Mouse (Mus musculus) limb, embryonic 10.5 days (tissue): ENCODE data around the gene Dusp13. TPM values are rescaled to one million over a fixed set of nuclear protein-coding genes. Genes with fewer than 3 reads are reported as not detected.

Experiments used
- DNase-seq: peaks from one replicate; pipeline ENCODE4 v3.0.0-alpha.2; 2017; ENCODE audit warnings: low spot score
- H3K27ac ChIP-seq: fragments of 300-500 bp; sonication (generic); 2 replicates; pipeline ENCODE4 v1.5.1; 2016; ENCODE audit warnings: mild to moderate bottlenecking
- H3K27me3 ChIP-seq: fragments of 300-500 bp; sonication (generic); 2 replicates; pipeline ENCODE4 v1.6.1; 2016; ENCODE audit warnings: low read depth, mild to moderate bottlenecking; ENCODE audit not compliant: poor library complexity, severe bottlenecking
- H3K36me3 ChIP-seq: fragments of 300-500 bp; sonication (generic); 2 replicates; pipeline ENCODE4 v1.6.1; 2016; ENCODE audit warnings: mild to moderate bottlenecking, moderate library complexity
- H3K4me1 ChIP-seq: fragments of 300-500 bp; sonication (generic); 2 replicates; pipeline ENCODE4 v1.6.1; 2016
- H3K4me3 ChIP-seq: fragments of 300-500 bp; sonication (generic); 2 replicates; pipeline ENCODE4 v1.5.1; 2016; ENCODE audit warnings: mild to moderate bottlenecking, moderate library complexity
- H3K9me3 ChIP-seq: fragments of 300-500 bp; sonication (generic); replicated peaks from 2 replicates; pipeline ENCODE4 v1.6.1; 2016; ENCODE audit warnings: mild to moderate bottlenecking
- WGBS: fragments of 180-500 bp; shearing (Covaris S2); methylation state at CpG from one replicate; pipeline ENCODE4 v1.1.7; 2016; 5-methylcytosine and 5-hydroxymethylcytosine counted together
- polyA plus RNA-seq: library from polyadenylated mRNA; unstranded; fragments of >200 nt; fragmentation: Nextera tagmentation; extraction: Ambion mirVana; gene quantifications from 2 replicates; pipeline ENCODE4 v1.2.1, GENCODE M21; 2016

Dusp13 gene
- polyA plus RNA-seq, 1 experiment from 2014 or later, result not detected

DNA sequence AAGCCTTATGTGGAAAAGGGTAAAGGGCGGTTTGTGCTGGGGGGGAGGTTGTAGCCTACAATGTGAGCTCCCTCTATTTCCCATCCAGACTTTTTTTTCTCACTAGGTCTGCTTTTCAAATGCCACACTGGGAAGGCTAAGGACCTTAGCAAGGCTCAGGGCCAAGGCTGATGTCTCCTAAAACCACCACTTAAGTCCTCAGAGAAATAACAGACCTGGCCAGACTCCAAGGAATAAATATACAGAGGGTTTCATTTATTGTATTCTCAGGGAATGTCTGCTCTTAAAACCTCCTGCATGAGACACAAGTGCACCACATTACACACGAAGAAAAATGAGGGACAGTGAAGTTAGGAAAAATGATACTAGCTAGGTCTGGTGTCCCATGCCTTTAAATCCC, 39.8 kb downstream of the Dusp13 start:
- DNase-seq, result no peak
- 0 out of 2 replicates have a peak overlapping the region, but pooled peaks have one; percentile 17 for H3K27ac ChIP-seq
- H3K27me3 ChIP-seq, result no peaks in the 10 kb centered on the region
- H3K9me3 ChIP-seq, result no peaks in the 10 kb centered on the region
- H3K4me1 ChIP-seq, result peaks cover 32% of the 10 kb centered on the region
- H3K36me3 ChIP-seq, result no peaks in the 10 kb centered on the region
- H3K4me3 ChIP-seq, result no peak overlapping the region
- 84% methylated on average over 2 of the region's 2 CpGs for WGBS

DNA sequence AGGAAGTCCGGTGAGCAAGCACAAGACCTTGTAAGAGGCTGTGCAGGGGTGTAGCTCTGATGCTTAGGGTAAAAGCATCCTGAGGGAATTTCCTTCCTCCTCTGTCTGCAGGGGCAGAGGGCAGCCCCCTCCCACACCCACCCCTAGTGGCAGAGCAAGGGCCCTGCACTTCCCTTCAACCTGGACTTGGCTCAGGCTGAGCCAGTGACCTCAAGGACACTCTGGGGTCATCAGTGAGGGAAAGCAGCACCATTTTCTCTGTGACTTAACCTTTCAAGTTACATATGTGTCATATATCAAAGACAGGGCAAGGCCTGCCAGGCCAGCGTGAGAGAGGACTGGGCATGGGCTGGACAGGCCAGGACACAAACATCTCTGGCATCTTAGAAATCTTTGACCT, 41.4 kb downstream of the Dusp13 start:
- H3K9me3 ChIP-seq, result no peaks in the 10 kb centered on the region
- no peak overlapping the region for H3K4me3 ChIP-seq
- 41% methylated on average over 2 of the region's 2 CpGs for WGBS
- peak overlapping the region; percentile 43; the same call in 1 of the 2 replicates for H3K27ac ChIP-seq
- no peak for DNase-seq
- no peaks in the 10 kb centered on the region for H3K27me3 ChIP-seq
- H3K4me1 ChIP-seq, result peaks cover 25% of the 10 kb centered on the region
- H3K36me3 ChIP-seq, result no peaks in the 10 kb centered on the region

GRCm38 (mm10) chr14:21706759-21707571, 44.0 kb downstream of the Dusp13 start:
- Histone ChIP-seq H3K4me3 (no peak overlapping the region), H3K27me3 (no peaks in the 10 kb centered on the region), H3K4me1 (peaks cover 25% of the 10 kb centered on the region), H3K36me3 (no peaks in the 10 kb centered on the region), H3K9me3 (no peaks in the 10 kb centered on the region), H3K27ac (peak overlapping the region; percentile 81)
- DNase-seq, result no peak
- WGBS, result 63% methylated on average over 12 of the region's 12 CpGs

GRCm38 (mm10) chr14:21705462-21705861, 45.5 kb downstream of the Dusp13 start:
- WGBS, result 92% methylated on average over 2 of the region's 2 CpGs
- DNase-seq, result no peak
- no peaks in the 10 kb centered on the region for H3K9me3 ChIP-seq

DNA sequence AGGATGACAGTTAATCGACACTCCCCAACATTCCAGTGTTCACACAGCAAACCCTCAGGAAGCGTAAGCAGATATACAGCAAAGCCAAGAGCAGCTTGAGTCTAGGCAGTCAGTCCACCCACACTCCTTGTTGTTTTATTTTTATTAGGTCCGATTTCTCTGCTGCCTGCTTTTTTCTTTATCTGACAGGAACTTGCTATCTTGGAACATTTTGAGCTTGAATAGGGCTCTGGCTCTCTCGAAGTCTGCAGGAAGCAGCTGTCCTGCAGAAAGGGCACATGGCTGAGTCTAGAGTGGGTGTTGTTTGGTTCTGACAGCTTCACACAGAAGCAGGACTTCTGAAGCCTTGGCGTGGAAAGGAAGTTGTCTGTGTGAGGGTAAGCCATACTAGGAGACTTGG, 47.7 kb downstream of the Dusp13 start:
- Histone ChIP-seq H3K27me3 (no peaks in the 10 kb centered on the region), H3K36me3 (no peaks in the 10 kb centered on the region), H3K4me3 (no peak overlapping the region), H3K27ac (no peak overlapping the region), H3K4me1 (peaks cover 13% of the 10 kb centered on the region), H3K9me3 (no peaks in the 10 kb centered on the region)
- DNase-seq, result no peak
- 82% methylated on average over 5 of the region's 5 CpGs for WGBS

More at GRCm38 (mm10) chr14:21705462-21705861, 45.5 kb downstream of the Dusp13 start:
- Histone ChIP-seq H3K4me1 (peaks cover 22% of the 10 kb centered on the region), H3K4me3 (no peak overlapping the region), H3K27ac (no peak overlapping the region), H3K27me3 (no peaks in the 10 kb centered on the region), H3K36me3 (no peaks in the 10 kb centered on the region)

DNA sequence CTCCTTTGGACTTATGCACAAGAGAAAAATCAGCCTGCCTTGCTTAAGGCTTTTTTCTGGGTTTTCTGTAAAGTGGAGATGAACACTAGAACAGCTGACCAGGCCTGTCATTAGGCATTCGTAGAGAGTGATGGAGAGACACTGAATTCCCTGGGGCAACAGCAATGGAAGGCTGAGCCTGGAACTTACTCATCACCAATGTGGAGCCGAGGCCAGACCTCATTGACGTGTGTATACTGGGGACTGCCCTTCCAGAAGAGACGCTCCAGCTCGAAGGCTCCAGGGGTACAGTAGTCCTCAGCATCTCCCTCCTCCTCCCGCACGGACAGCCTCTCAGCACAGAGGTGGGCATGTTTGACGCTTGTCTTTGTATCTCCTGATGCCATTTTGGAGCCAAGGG, 48.3 kb downstream of the Dusp13 start:
- 91% methylated on average over 8 of the region's 8 CpGs for WGBS
- DNase-seq, result no peak

DNA sequence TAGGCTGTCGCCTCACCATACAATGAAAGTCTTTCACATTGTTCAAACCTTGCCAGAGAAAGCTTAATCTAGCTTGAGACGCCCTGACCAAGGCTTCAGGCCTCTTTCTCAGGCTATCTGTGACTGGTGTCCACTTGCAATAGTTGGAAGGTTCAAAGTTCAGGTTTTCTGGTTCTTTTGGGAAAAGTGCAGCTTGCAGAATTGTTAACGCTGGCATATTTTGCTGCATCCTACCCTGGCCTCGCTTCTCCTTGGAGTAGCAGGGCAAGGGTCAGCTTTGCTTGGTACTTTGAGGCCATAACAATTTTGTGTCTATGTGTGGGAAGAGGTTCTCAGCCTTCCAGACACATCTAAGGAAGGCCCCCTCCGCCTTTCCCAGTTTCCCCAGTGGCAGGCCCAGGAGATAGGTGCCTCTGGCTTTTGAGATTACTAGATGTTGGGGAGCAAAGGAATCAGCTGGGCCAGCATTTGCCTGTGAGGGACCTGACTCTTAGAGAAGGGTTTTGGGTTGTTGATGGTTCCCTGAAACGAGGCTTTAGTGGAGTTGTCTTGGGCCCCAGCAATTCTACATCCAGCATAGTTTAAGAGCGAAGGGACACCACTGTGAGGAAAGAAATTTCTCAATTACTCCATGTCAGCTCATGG, 54.7 kb downstream of the Dusp13 start:
- H3K4me3 ChIP-seq, result no peak overlapping the region
- no peaks in the 10 kb centered on the region for H3K36me3 ChIP-seq
- no peak for DNase-seq
- peaks cover 3% of the 10 kb centered on the region; the same call in 1 of the 2 replicates for H3K9me3 ChIP-seq
- H3K27me3 ChIP-seq, result no peaks in the 10 kb centered on the region
- no peaks in the 10 kb centered on the region; the same call in 1 of the 2 replicates for H3K4me1 ChIP-seq
- H3K27ac ChIP-seq, result peak overlapping the region; percentile 53; the same call in 1 of the 2 replicates
- WGBS, result 86% methylated on average over 7 of the region's 7 CpGs

More for the DNA sequence above, 48.3 kb downstream of the Dusp13 start:
- no peaks in the 10 kb centered on the region for H3K27me3 ChIP-seq
- no peaks in the 10 kb centered on the region for H3K9me3 ChIP-seq
- H3K27ac ChIP-seq, result no peak overlapping the region
- H3K4me3 ChIP-seq, result no peak overlapping the region
- H3K4me1 ChIP-seq, result peaks cover 13% of the 10 kb centered on the region
- no peaks in the 10 kb centered on the region for H3K36me3 ChIP-seq

DNA sequence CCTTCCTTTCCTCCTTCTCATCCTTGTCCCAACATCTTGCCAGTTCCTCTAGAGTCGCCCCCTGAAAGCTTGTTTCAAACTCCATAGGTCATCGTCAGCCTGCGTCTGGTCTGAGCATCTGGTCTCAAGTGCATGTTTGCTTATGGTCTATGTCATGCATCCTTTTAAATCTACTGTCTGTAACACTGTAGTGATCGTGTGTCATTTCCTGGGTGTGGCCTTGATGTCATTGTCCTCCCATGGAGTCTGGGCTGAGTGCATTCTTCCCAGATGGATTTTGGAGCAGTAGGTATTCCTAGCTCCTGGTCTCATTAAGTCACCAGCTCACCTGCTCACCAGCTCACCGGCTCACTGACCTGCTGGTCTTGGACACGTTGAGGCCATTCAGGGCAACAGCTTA, 56.0 kb downstream of the Dusp13 start:
- Histone ChIP-seq H3K27me3 (no peaks in the 10 kb centered on the region), H3K4me1 (no peaks in the 10 kb centered on the region; the same call in 1 of the 2 replicates), H3K27ac (peak overlapping the region; percentile 4; the same call in 1 of the 2 replicates), H3K4me3 (no peak overlapping the region), H3K36me3 (no peaks in the 10 kb centered on the region), H3K9me3 (peaks cover 3% of the 10 kb centered on the region; the same call in 1 of the 2 replicates)
- 82% methylated on average over 6 of the region's 6 CpGs for WGBS
- no peak for DNase-seq

DNA sequence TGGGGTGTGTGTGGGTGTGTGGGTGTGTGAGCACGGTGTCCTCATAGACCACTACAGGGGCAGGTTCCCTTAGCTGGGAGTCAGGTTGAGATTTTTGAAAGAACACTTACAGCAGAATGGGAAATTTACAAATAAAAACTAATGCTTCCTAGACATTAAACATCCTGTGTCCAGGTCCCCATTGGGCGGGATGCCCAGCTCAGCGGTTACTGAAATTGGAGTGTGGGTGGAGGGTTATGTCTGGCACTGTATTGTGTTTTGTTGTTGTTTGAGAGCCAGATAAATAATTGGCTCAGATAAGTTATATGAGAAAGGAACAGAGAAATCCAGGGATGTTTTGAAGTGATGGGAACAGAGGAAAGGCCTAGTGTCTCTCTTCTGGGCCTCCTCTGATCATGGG, 59.9 kb downstream of the Dusp13 start:
- DNase-seq, result no peak
- Histone ChIP-seq H3K4me3 (no peak overlapping the region), H3K36me3 (no peaks in the 10 kb centered on the region), H3K9me3 (peaks cover 3% of the 10 kb centered on the region; the same call in 1 of the 2 replicates), H3K27ac (no peak overlapping the region), H3K4me1 (peaks cover 12% of the 10 kb centered on the region), H3K27me3 (0 out of 2 replicates have a peak, but pooled peaks cover 5% of the 10 kb centered on the region)
- WGBS, result 90% methylated on average over 3 of the region's 3 CpGs

DNA sequence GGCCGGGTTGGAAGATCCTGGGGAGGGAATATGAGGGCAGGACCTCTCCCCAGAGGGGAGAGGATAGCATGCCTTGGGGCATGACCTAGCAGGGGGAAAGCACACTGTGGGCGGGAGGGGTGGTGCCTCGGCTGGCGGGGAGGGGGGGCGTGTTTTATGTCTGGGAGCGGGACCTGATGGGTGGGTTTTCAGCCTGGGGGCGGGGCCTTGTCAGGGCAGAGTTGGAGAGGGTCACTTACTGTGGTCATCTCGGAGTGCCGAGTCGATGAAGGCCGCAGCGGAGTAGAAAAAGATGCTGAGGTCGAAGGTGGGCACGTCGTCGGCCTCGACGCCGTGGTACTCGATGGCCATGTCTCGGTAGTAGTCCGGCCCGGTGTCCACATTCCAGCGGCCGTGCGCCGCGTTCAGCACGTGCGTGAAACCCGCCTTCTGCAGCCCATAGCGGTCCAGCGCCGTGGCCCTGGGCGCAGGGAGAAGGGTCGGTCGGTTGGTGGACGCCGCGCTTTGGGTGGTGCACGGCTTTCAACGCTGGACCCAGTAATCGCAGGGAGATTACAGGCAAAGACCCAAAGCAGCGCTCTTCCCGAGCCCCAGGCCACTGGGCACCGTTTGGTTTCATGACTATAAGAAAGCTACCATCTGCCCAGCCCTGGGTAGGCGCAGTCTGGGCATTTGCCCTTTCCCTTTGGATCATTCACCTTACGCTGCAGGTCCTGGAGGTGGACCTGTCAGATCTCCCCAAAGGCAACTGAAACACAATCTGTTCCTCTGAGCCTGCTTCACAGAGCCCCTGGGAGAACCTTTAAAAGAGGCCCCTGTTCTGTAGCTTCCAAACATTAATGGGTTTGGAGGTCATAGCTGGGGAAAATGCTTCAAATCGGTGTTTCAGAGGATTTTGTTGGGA, 64.4 kb downstream of the Dusp13 start:
- Histone ChIP-seq H3K9me3 (no peaks in the 10 kb centered on the region), H3K4me3 (peak overlapping the region; percentile 51), H3K4me1 (peaks cover 53% of the 10 kb centered on the region), H3K27me3 (0 out of 2 replicates have a peak, but pooled peaks cover 5% of the 10 kb centered on the region), H3K36me3 (no peaks in the 10 kb centered on the region), H3K27ac (peak overlapping the region; percentile 79)
- WGBS, result 8% methylated on average over 49 of the region's 49 CpGs
- peak; percentile 83 for DNase-seq

GRCm38 (mm10) chr14:21685411-21686146, 65.4 kb downstream of the Dusp13 start:
- 86% methylated on average over 10 of the region's 10 CpGs for WGBS
- H3K4me1 ChIP-seq, result peaks cover 63% of the 10 kb centered on the region

DNA sequence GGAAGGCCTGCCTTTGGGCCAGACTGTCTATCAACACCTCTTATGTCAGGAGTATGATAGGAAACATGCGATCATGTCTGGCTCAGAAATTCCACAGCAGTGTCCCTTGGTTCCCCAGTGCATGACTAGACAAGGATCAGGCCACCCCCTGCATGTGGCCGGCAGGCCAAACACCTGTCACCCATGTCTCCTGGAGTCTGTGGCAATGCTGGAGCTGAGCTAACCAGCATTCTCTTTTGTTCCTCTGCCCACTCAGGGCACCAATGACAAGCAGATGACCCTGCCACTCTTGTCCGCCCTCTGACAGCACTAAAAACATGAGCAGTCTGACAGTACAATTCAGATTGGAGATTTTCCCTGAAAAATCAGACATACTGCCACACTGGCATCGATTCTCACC, 67.1 kb downstream of the Dusp13 start:
- no peaks in the 10 kb centered on the region for H3K36me3 ChIP-seq

More at GRCm38 (mm10) chr14:21685411-21686146, 65.4 kb downstream of the Dusp13 start:
- H3K4me3 ChIP-seq, result no peak overlapping the region
- H3K27ac ChIP-seq, result peak overlapping the region; percentile 79
- no peaks in the 10 kb centered on the region for H3K9me3 ChIP-seq
- H3K36me3 ChIP-seq, result no peaks in the 10 kb centered on the region
- DNase-seq, result no peak
- 0 out of 2 replicates have a peak, but pooled peaks cover 5% of the 10 kb centered on the region for H3K27me3 ChIP-seq

More for the DNA sequence above, 67.1 kb downstream of the Dusp13 start:
- peaks cover 81% of the 10 kb centered on the region for H3K4me1 ChIP-seq
- DNase-seq, result no peak
- H3K27me3 ChIP-seq, result 0 out of 2 replicates have a peak, but pooled peaks cover 5% of the 10 kb centered on the region
- peak overlapping the region; percentile 72 for H3K27ac ChIP-seq
- 84% methylated on average over 4 of the region's 4 CpGs for WGBS
- no peaks in the 10 kb centered on the region for H3K9me3 ChIP-seq
- H3K4me3 ChIP-seq, result no peak overlapping the region
